Mouse (Mus musculus): ENCODE data around the gene Rnf213.

GRCm38 (mm10) chr11:119514108-119514860, 121.4 kb downstream of the Rnf213 start:
- no peak for TF ChIP-seq POLR2A (IDR thresholded peaks at IDR 0.05; ENCODE audit: insufficient read length, low read depth)
- TF ChIP-seq MAX (IDR thresholded peaks at IDR 0.05; ENCODE audit: low read depth), result no peak
- TF ChIP-seq POLR2AphosphoS2 (IDR thresholded peaks at IDR 0.05; ENCODE audit: insufficient read length, low read depth), result no peak
- no peak for TF ChIP-seq E2F4 (IDR thresholded peaks at IDR 0.05; ENCODE audit: insufficient read depth)
- no peak for TF ChIP-seq USF1 (IDR thresholded peaks at IDR 0.05; ENCODE audit: low read depth)
- no peak for TF ChIP-seq MYOG (IDR thresholded peaks at IDR 0.05; ENCODE audit: control insufficient read depth in 1 of 3, insufficient read depth in 1 of 3, insufficient read length in 2 of 3, low read depth in 2 of 3)
- no peak for TF ChIP-seq REST (IDR thresholded peaks at IDR 0.05; ENCODE audit: insufficient read depth, insufficient read length)
- TF ChIP-seq SRF (IDR thresholded peaks at IDR 0.05; ENCODE audit: control insufficient read depth, insufficient read length, low read depth), result no peak
